Mouse (Mus musculus): ENCODE data around the gene Gm28845. TPM values are rescaled to one million over a fixed set of nuclear protein-coding genes. Genes with fewer than 3 reads are reported as not detected.

Gene Gm28845
- polyA plus RNA-seq (2015; fragmentation: Nextera tagmentation; extraction: Ambion mirVana) = 0.39 and 0.52 TPM in 2 replicates

DNA sequence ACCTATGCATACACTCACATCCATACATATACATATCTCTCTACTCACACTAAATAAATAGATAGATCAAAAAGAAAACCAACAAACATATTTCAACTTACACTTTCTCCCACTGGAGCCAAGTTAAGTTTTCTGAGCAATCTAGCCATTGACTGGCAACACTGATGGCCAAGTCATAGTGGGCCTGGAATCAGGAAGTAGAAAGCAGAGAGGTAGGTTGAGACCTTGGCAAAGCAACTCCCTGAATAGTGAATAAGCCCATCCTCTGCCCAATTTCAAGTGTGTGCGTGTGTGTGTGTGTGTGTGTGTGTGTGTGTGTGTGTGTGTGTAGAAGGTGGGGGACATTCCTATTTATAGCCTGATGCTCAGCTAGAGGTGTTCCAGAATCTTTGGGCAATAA lies at the start of gene Gm28845:
Gm28845 (minus strand) TSS at position 121 of the 400 bp plus-strand sequence.

GRCm38 (mm10) chr1:65122574-65123372 lies 3.4 kb upstream of the Gm28845 start, which contains the start of gene D630023F18Rik:
Gene D630023F18Rik, minus strand, starts transcription at chr1:65123214.

GRCm38 (mm10) chr1:65103273-65103672 lies 16.1 kb downstream of the Gm28845 start, which contains the start of gene Cryga:
Gene Cryga, minus strand, starts transcription at chr1:65103373.

DNA sequence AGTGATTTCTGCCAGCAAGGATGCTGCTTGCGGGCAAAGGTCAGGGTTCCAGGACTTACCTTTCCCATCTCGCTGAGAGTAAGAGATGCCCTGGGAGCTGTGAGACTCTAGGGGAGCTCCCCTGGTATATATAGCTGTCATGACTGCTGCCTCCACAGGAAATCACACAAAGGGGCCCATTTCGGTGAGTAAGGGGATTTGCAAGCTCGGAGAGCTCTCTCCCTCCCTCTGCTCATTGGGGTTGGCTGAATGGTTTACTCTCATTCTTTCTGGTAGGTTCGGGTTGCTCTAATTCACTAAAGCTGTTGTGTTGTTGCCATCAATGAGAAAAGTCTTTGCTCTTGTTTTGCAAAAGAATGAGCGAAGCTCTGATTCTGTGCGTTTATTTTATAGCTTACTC lies 37.2 kb downstream of the Gm28845 start, which contains the start of gene Crygb:
Crygb (minus strand) TSS at position 101 of the 400 bp plus-strand sequence.

DNA sequence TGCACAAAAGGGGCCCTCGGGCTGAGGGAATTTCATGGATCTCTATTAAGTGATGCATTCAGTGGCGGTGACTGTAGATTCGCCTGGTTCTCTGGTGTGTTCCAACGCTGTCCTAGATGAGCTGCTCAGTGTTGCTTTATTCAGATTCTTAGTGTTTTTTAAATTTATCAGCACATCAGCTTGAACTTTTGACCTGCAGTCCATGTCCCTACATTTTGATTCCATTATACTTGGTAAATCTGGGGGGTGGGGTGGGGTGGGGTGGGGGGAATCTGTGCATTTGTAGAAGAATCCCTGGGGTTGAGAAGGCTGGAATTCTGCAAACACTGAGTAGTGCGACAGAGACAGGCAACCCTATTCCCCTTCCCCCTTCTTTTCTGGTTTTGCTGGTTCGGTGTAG lies 45.8 kb downstream of the Gm28845 start, which contains the start of gene Crygc:
Crygc (minus strand) TSS at position 101 of the 400 bp plus-strand sequence.

GRCm38 (mm10) chr1:65063352-65063751 lies 56.0 kb downstream of the Gm28845 start, which contains the start of gene Crygd:
Gene Crygd, minus strand, starts transcription at chr1:65063452.

DNA sequence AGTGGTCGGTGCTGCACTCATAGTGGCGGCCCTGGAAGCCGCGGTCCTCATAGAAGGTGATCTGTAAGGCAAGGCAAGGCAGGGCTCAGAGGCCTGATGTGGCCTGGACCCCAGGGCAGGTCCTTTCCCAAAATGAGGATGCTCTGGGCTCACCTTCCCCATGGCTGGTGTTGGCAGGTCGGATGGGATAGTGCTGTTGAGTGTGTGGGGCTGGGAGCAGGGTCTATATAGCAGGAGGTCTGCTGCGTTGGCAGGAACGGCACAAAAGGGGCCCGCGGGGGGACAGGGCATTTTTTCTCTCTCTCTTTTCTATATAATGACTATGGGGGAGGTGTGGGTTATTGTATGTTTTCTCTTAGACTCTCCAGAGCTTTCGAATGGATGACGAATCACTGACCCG lies 68.4 kb downstream of the Gm28845 start, which contains the start of gene Cryge:
Cryge (minus strand) TSS at position 198 of the 400 bp plus-strand sequence.

Other genes starting within 250 kb of the Gm28845 start
- gene Plekhm3, start 162.7 kb downstream of the Gm28845 start, polyA plus RNA-seq (2015; fragmentation: Nextera tagmentation; extraction: Ambion mirVana) = 5.8 and 7.7 TPM in 2 replicates
- not detected in 2 replicates for gene Akr1cl, start 86.8 kb downstream of the Gm28845 start, polyA plus RNA-seq (2015; fragmentation: Nextera tagmentation; extraction: Ambion mirVana)
- gene Cryge, start 68.4 kb downstream of the Gm28845 start, polyA plus RNA-seq (2015; fragmentation: Nextera tagmentation; extraction: Ambion mirVana) = not detected in 2 replicates
- 0.45 TPM in 1 of 2 replicates, not detected in the other for gene Crygd, start 56.1 kb downstream of the Gm28845 start, polyA plus RNA-seq (2015; fragmentation: Nextera tagmentation; extraction: Ambion mirVana)
- gene Crygc, start 45.9 kb downstream of the Gm28845 start, polyA plus RNA-seq (2015; fragmentation: Nextera tagmentation; extraction: Ambion mirVana) = not detected in 2 replicates
- gene Crygb, start 37.3 kb downstream of the Gm28845 start, polyA plus RNA-seq (2015; fragmentation: Nextera tagmentation; extraction: Ambion mirVana) = 1.3 and 2.0 TPM in 2 replicates
- gene Cryga, start 16.2 kb downstream of the Gm28845 start, polyA plus RNA-seq (2015; fragmentation: Nextera tagmentation; extraction: Ambion mirVana) = 1.3 and 1.6 TPM in 2 replicates
- 8.4 and 9.1 TPM in 2 replicates for gene D630023F18Rik, start 3.7 kb upstream of the Gm28845 start, polyA plus RNA-seq (2015; fragmentation: Nextera tagmentation; extraction: Ambion mirVana)
- gene Idh1, start 66.9 kb upstream of the Gm28845 start, polyA plus RNA-seq (2015; fragmentation: Nextera tagmentation; extraction: Ambion mirVana) = 261 and 277 TPM in 2 replicates
- gene Pikfyve, start 67.1 kb upstream of the Gm28845 start, polyA plus RNA-seq (2015; fragmentation: Nextera tagmentation; extraction: Ambion mirVana) = 7.0 and 7.8 TPM in 2 replicates
- gene Pth2r, start 162.5 kb upstream of the Gm28845 start, polyA plus RNA-seq (2015; fragmentation: Nextera tagmentation; extraction: Ambion mirVana) = 4.4 TPM in 2 replicates